Mouse (Mus musculus) midbrain, embryonic 10.5 days (tissue): Measurements from ENCODE around the gene Tjp3. TPM values are rescaled to one million over a fixed set of nuclear protein-coding genes. Genes with fewer than 3 reads are reported as not detected.

Source experiments
- DNase-seq: peaks from one replicate; pipeline ENCODE4 v3.0.0-alpha.2; 2017; ENCODE audit warnings: low spot score
- H3K27ac ChIP-seq: fragments of 300-500 bp; sonication (generic); replicated peaks from 2 replicates; pipeline ENCODE4 v1.5.1; 2016; ENCODE audit warnings: mild to moderate bottlenecking
- H3K27me3 ChIP-seq: fragments of 300-500 bp; sonication (generic); 2 replicates; pipeline ENCODE4 v1.6.1; 2016; ENCODE audit warnings: low read depth, mild to moderate bottlenecking; ENCODE audit not compliant: poor library complexity, severe bottlenecking
- H3K36me3 ChIP-seq: fragments of 300-500 bp; sonication (generic); 2 replicates; pipeline ENCODE4 v1.6.1; 2016; ENCODE audit warnings: mild to moderate bottlenecking, moderate library complexity
- H3K4me1 ChIP-seq: fragments of 300-500 bp; sonication (generic); 2 replicates; pipeline ENCODE4 v1.6.1; 2016
- H3K4me3 ChIP-seq: fragments of 300-500 bp; sonication (generic); 2 replicates; pipeline ENCODE4 v1.5.1; 2016; ENCODE audit warnings: mild to moderate bottlenecking, moderate library complexity
- H3K9me3 ChIP-seq: fragments of 300-500 bp; sonication (generic); replicated peaks from 2 replicates; pipeline ENCODE4 v1.6.1; 2016; ENCODE audit warnings: mild to moderate bottlenecking
- WGBS: fragments of 180-500 bp; shearing (Covaris S2); methylation state at CpG from one replicate; pipeline ENCODE4 v1.1.7; 2016; 5-methylcytosine and 5-hydroxymethylcytosine counted together
- polyA plus RNA-seq: library from polyadenylated mRNA; unstranded; fragments of >200 nt; fragmentation: Nextera tagmentation; extraction: Ambion mirVana; gene quantifications from 2 replicates; pipeline ENCODE4 v1.2.1, GENCODE M21; 2016

The Tjp3 gene
- 6.5 and 6.9 TPM in 2 replicates for polyA plus RNA-seq

- H3K4me3 ChIP-seq: peak within 1 kb of the TSS; percentile 71
- H3K9me3 ChIP-seq: no peaks in the 10 kb centered on the region
- 73% methylated on average over 9 of the region's 9 CpGs for WGBS
- peaks cover 15% of the 10 kb centered on the region for H3K36me3 ChIP-seq
- H3K27ac ChIP-seq: no peak within 1 kb of the TSS
- H3K4me1 ChIP-seq: peaks cover 51% of the 10 kb centered on the region
- no peak for DNase-seq
- peaks cover 56% of the 10 kb centered on the region for H3K27me3 ChIP-seq
Observed at GRCm38 (mm10) chr10:81291511-81292104, at the start of gene Tjp3. Gene Tjp3 (minus strand): TSS chr10:81291581.

GRCm38 (mm10) chr10:81340551-81341332 lies 49.4 kb upstream of the Tjp3 start:
- Histone ChIP-seq H3K27me3 (peaks cover 85% of the 10 kb centered on the region), H3K4me3 (no peak overlapping the region)
- WGBS: 39% methylated on average over 17 of the region's 17 CpGs

GRCm38 (mm10) chr10:81336558-81336957 lies 45.2 kb upstream of the Tjp3 start:
- peaks cover 80% of the 10 kb centered on the region for H3K27me3 ChIP-seq
- H3K9me3 ChIP-seq: no peaks in the 10 kb centered on the region
- H3K36me3 ChIP-seq: no peaks in the 10 kb centered on the region
- peak overlapping the region; percentile 86; the same call in 1 of the 2 replicates for H3K27ac ChIP-seq
- 96% methylated on average over 4 of the region's 4 CpGs for WGBS
- peaks cover 42% of the 10 kb centered on the region for H3K4me1 ChIP-seq
- no peak for DNase-seq
- H3K4me3 ChIP-seq: no peak overlapping the region

More at GRCm38 (mm10) chr10:81340551-81341332, 49.4 kb upstream of the Tjp3 start:
- peaks cover 23% of the 10 kb centered on the region for H3K4me1 ChIP-seq
- no peak for DNase-seq
- peaks cover 8% of the 10 kb centered on the region for H3K36me3 ChIP-seq
- no peak overlapping the region for H3K27ac ChIP-seq
- H3K9me3 ChIP-seq: no peaks in the 10 kb centered on the region

GRCm38 (mm10) chr10:81335393-81336340 lies 44.3 kb upstream of the Tjp3 start:
- DNase-seq: peak; percentile 68

GRCm38 (mm10) chr10:81334324-81334723 lies 42.9 kb upstream of the Tjp3 start:
- Histone ChIP-seq H3K4me1 (peaks cover 47% of the 10 kb centered on the region), H3K27me3 (peaks cover 76% of the 10 kb centered on the region), H3K36me3 (0 out of 2 replicates have a peak, but pooled peaks cover 1% of the 10 kb centered on the region), H3K27ac (peak overlapping the region; percentile 86), H3K9me3 (no peaks in the 10 kb centered on the region), H3K4me3 (no peak overlapping the region; the same call in 1 of the 2 replicates)
- 62% methylated on average over 11 of the region's 11 CpGs for WGBS
- no peak for DNase-seq

More at GRCm38 (mm10) chr10:81335393-81336340, 44.3 kb upstream of the Tjp3 start:
- WGBS: 37% methylated on average over 19 of the region's 19 CpGs
- H3K4me3 ChIP-seq: peak overlapping the region; percentile 37
- H3K27me3 ChIP-seq: peaks cover 77% of the 10 kb centered on the region
- H3K27ac ChIP-seq: peak overlapping the region; percentile 86
- H3K36me3 ChIP-seq: no peaks in the 10 kb centered on the region
- H3K9me3 ChIP-seq: no peaks in the 10 kb centered on the region
- peaks cover 41% of the 10 kb centered on the region for H3K4me1 ChIP-seq

- WGBS: 13% methylated on average over 29 of the region's 29 CpGs
- H3K4me3 ChIP-seq: peak overlapping the region; percentile 36
- peak overlapping the region; percentile 61 for H3K27ac ChIP-seq
- no peak for DNase-seq
- peaks cover 16% of the 10 kb centered on the region for H3K36me3 ChIP-seq
- no peaks in the 10 kb centered on the region for H3K9me3 ChIP-seq
- peaks cover 60% of the 10 kb centered on the region for H3K27me3 ChIP-seq
- peaks cover 62% of the 10 kb centered on the region for H3K4me1 ChIP-seq
Observed at GRCm38 (mm10) chr10:81332277-81332676, 40.9 kb upstream of the Tjp3 start.

- peaks cover 39% of the 10 kb centered on the region for H3K36me3 ChIP-seq
- peak overlapping the region; percentile 33; the same call in 1 of the 2 replicates for H3K27ac ChIP-seq
- WGBS: 71% methylated on average over 4 of the region's 4 CpGs
- peaks cover 47% of the 10 kb centered on the region for H3K27me3 ChIP-seq
- DNase-seq: no peak
- H3K9me3 ChIP-seq: no peaks in the 10 kb centered on the region
- peaks cover 52% of the 10 kb centered on the region for H3K4me1 ChIP-seq
- no peak overlapping the region for H3K4me3 ChIP-seq
Observed at GRCm38 (mm10) chr10:81330007-81330406, 38.6 kb upstream of the Tjp3 start.

GRCm38 (mm10) chr10:81329194-81329975 lies 38.0 kb upstream of the Tjp3 start:
- H3K4me1 ChIP-seq: peaks cover 45% of the 10 kb centered on the region
- WGBS: 79% methylated on average over 10 of the region's 10 CpGs
- peak overlapping the region; percentile 33; the same call in 1 of the 2 replicates for H3K27ac ChIP-seq

GRCm38 (mm10) chr10:81328386-81328785 lies 37.0 kb upstream of the Tjp3 start, which contains the start of gene Tbxa2r:
Gene Tbxa2r (plus strand): TSS chr10:81328731.
- peaks cover 42% of the 10 kb centered on the region for H3K4me1 ChIP-seq
- no peaks in the 10 kb centered on the region for H3K9me3 ChIP-seq
- peak within 1 kb of the TSS; percentile 11; the same call in 1 of the 2 replicates for H3K4me3 ChIP-seq
- peaks cover 32% of the 10 kb centered on the region for H3K27me3 ChIP-seq
- WGBS: 26% methylated on average over 10 of the region's 10 CpGs
- peak within 1 kb of the TSS; percentile 47 for H3K27ac ChIP-seq
- peaks cover 55% of the 10 kb centered on the region for H3K36me3 ChIP-seq
- DNase-seq: no peak

More at GRCm38 (mm10) chr10:81329194-81329975, 38.0 kb upstream of the Tjp3 start:
- Histone ChIP-seq H3K4me3 (0 out of 2 replicates have a peak overlapping the region, but pooled peaks have one; percentile 1), H3K27me3 (peaks cover 41% of the 10 kb centered on the region), H3K36me3 (peaks cover 45% of the 10 kb centered on the region), H3K9me3 (no peaks in the 10 kb centered on the region)
- no peak for DNase-seq

- H3K27me3 ChIP-seq: peaks cover 28% of the 10 kb centered on the region
- H3K4me3 ChIP-seq: peak overlapping the region; percentile 11; the same call in 1 of the 2 replicates
- H3K4me1 ChIP-seq: peaks cover 40% of the 10 kb centered on the region
- H3K27ac ChIP-seq: peak overlapping the region; percentile 47
- WGBS: 58% methylated on average over 2 of the region's 2 CpGs
- no peaks in the 10 kb centered on the region for H3K9me3 ChIP-seq
- peaks cover 60% of the 10 kb centered on the region for H3K36me3 ChIP-seq
- DNase-seq: no peak
Observed at GRCm38 (mm10) chr10:81327959-81328358, 36.6 kb upstream of the Tjp3 start.

- no peak for DNase-seq
- H3K9me3 ChIP-seq: no peaks in the 10 kb centered on the region
- H3K27me3 ChIP-seq: peaks cover 17% of the 10 kb centered on the region
- WGBS: 81% methylated on average over 6 of the region's 6 CpGs
- peaks cover 69% of the 10 kb centered on the region for H3K36me3 ChIP-seq
- H3K27ac ChIP-seq: no peak overlapping the region; the same call in 1 of the 2 replicates
- no peak overlapping the region for H3K4me3 ChIP-seq
- H3K4me1 ChIP-seq: peaks cover 40% of the 10 kb centered on the region
Observed at GRCm38 (mm10) chr10:81326858-81327257, 35.5 kb upstream of the Tjp3 start.
